In genomic region chr11:100721254-100721653, GRCm38 (mm10) we compare ENCODE assay signal across 12 mouse cellular contexts. TPM values are rescaled to one million over a fixed set of nuclear protein-coding genes. Genes with fewer than 3 reads are reported as not detected.
A peak's percentile ranks its signal among the peaks of the same experiment; 100 is the strongest.
DNase-seq lines count a peak whose midpoint lies in the region; ATAC-seq and TF ChIP-seq lines count a peak whose summit lies in the region.
"Had no signal": no experiment of that assay in that cellular context is flagged by ENCODE, and none has a peak within 500 bp of the region (broad histone marks: within the 10 kb centered on the region; RNA-seq: fewer than 3 reads in every experiment).

No protein-coding gene starts in this region.

- peaks cover 52% of the 10 kb centered on the region for H3K79me2 ChIP-seq in MEL (ENCODE audit: control insufficient read depth, insufficient read depth, low read length, poor library complexity)

- peaks cover 28% of the 10 kb centered on the region for H3K36me3 ChIP-seq in kidney, embryonic 16.5 days (ENCODE audit: insufficient read depth, low read length)
- peaks cover 19 to 55% of the 10 kb centered on the region in 2 experiments for H3K36me3 ChIP-seq in MEL (ENCODE audit: control insufficient read depth in 1 of 2, insufficient read depth in 2 of 2, low read length in 2 of 2)
- peaks cover 33% of the 10 kb centered on the region for H3K36me3 ChIP-seq in liver, embryonic 16.5 days (ENCODE audit: control insufficient read depth, insufficient read depth)

- peak overlapping the region; percentile 69 for H3K27ac ChIP-seq in kidney, embryonic 16.5 days (ENCODE audit: low read length)
- H3K27ac ChIP-seq in MEL (ENCODE audit: control insufficient read depth, low read depth, low read length) = peak overlapping the region; percentile 87
- H3K27ac ChIP-seq in liver, embryonic 16.5 days (ENCODE audit: low read length) = peak overlapping the region; percentile 56

- no peak overlapping the region for H3K4me2 ChIP-seq in kidney, embryonic 16.5 days (replicated peaks; ENCODE audit: low read depth, low read length)
- no peak overlapping the region for H3K4me2 ChIP-seq in liver, embryonic 16.5 days (ENCODE audit: low read depth, low read length)

- H3K4me3 ChIP-seq in kidney, embryonic 16.5 days (ENCODE audit: low read length) = no peak overlapping the region
- H3K4me3 ChIP-seq in MEL (ENCODE audit: control insufficient read depth in 1 of 2, insufficient read depth in 1 of 2, low read depth in 2 of 2, low read length in 2 of 2) = peak overlapping the region in 1 of 2 experiments; percentile 6; a peak in 1 of 4 replicates
- no peak overlapping the region for H3K4me3 ChIP-seq in liver, embryonic 16.5 days (ENCODE audit: low read depth, low read length)

- DNase-seq in kidney, adult 8-10 months = no peak
- DNase-seq in MEL (ENCODE audit: low read depth, low spot score) = no peak
- DNase-seq in right cerebral cortex, postnatal 10 days (ENCODE audit: low spot score in 2 of 2) = no peak
- no peak for DNase-seq in urinary bladder, adult 2 months (ENCODE audit: low spot score)
- DNase-seq in cerebellum, postnatal 36 days = no peak
- DNase-seq: cerebellum, postnatal 10 days; gastrocnemius, postnatal 10 days; right cerebral cortex, postnatal 25 days had no signal

- no peak overlapping the region for H3K9ac ChIP-seq in kidney, embryonic 16.5 days (replicated peaks; ENCODE audit: low read length)
- H3K9ac ChIP-seq in MEL (ENCODE audit: control insufficient read depth, low read depth, low read length, poor library complexity, severe bottlenecking) = peak overlapping the region; percentile 16
- no peak overlapping the region for H3K9ac ChIP-seq in liver, embryonic 16.5 days (ENCODE audit: low read depth, low read length)

- ATAC-seq in kidney, embryonic 16.5 days (ENCODE audit: low FRiP score, low TSS enrichment) = no peak
- ATAC-seq in granulocyte monocyte progenitor cell, adult 5-6 weeks (replicated peaks; ENCODE audit: poor library complexity, severe bottlenecking) = peak; percentile 38
- ATAC-seq in liver, embryonic 16.5 days (ENCODE audit: low read depth) = no peak
- ATAC-seq: Patski had no signal

- TF ChIP-seq EP300 in MEL (IDR thresholded peaks at IDR 0.05; ENCODE audit: low read depth in 1 of 2, low read length in 2 of 2) = peak; percentile 54 to 74

- WGBS in kidney, embryonic 16.5 days = 64% methylated on average over 4 of the region's 4 CpGs
- 17% methylated on average over 4 of the region's 4 CpGs for WGBS in liver, embryonic 16.5 days (ENCODE audit: insufficient replicate concordance)

- H3K9me3 ChIP-seq in kidney, embryonic 16.5 days (ENCODE audit: low read length) = no peaks in the 10 kb centered on the region
- no peaks in the 10 kb centered on the region for H3K9me3 ChIP-seq in MEL (replicated peaks; ENCODE audit: insufficient read depth, low read length)
- no peaks in the 10 kb centered on the region for H3K9me3 ChIP-seq in liver, embryonic 16.5 days (replicated peaks; ENCODE audit: control insufficient read depth, low read length)

- no peak for TF ChIP-seq POLR2A in MEL (IDR thresholded peaks at IDR 0.05; ENCODE audit: control insufficient read depth in 1 of 2, insufficient read depth in 1 of 2, low read depth in 1 of 2, low read length in 2 of 2, poor library complexity in 1 of 2)

- no peak for TF ChIP-seq RAD21 in MEL (IDR thresholded peaks at IDR 0.05; ENCODE audit: low read depth, low read length)

- H3K4me1 ChIP-seq in kidney, embryonic 16.5 days (ENCODE audit: insufficient read depth, low read length) = peaks cover 35% of the 10 kb centered on the region
- H3K4me1 ChIP-seq in MEL (ENCODE audit: control insufficient read depth in 1 of 2, insufficient read depth in 2 of 2, low read length in 2 of 2) = peaks cover 36 to 51% of the 10 kb centered on the region in 2 experiments
- peaks cover 39% of the 10 kb centered on the region for H3K4me1 ChIP-seq in liver, embryonic 16.5 days (ENCODE audit: control insufficient read depth, low read depth, low read length)

- H3K27me3 ChIP-seq in kidney, embryonic 16.5 days (ENCODE audit: insufficient read depth, low read length) = no peaks in the 10 kb centered on the region
- H3K27me3 ChIP-seq in MEL (ENCODE audit: control insufficient read depth in 1 of 2, insufficient read depth in 2 of 2, low read length in 2 of 2) = no peaks in the 10 kb centered on the region
- no peaks in the 10 kb centered on the region for H3K27me3 ChIP-seq in liver, embryonic 16.5 days (ENCODE audit: control insufficient read depth, insufficient read depth, low read depth, low read length)
- H3K27me3 ChIP-seq: Patski had no signal

- no peak for TF ChIP-seq CTCF in MEL (IDR thresholded peaks at IDR 0.05 in 2 of 3, conservative IDR thresholded peaks at IDR 0.05 in 1 of 3; ENCODE audit: control insufficient read depth in 1 of 3, insufficient read depth in 1 of 3, low read depth in 2 of 3, low read length in 3 of 3, poor library complexity in 1 of 3, severe bottlenecking in 1 of 3)

TF ChIP-seq in MEL, 35 proteins besides CTCF, POLR2A, EP300 and RAD21 (continues in another document):
- TF ChIP-seq MYB (IDR thresholded peaks at IDR 0.05; ENCODE audit: low read depth, low read length) (peak; percentile 34; the same call in 1 of the 2 replicates), MAX (IDR thresholded peaks at IDR 0.05; ENCODE audit: low read length) (no peak), E2F4 (IDR thresholded peaks at IDR 0.05; ENCODE audit: borderline replicate concordance, low read depth, low read length) (no peak), TBP (IDR thresholded peaks at IDR 0.05; ENCODE audit: low read depth, low read length) (0 out of 2 replicates have a peak, but pooled peaks have one; percentile 16), MYC (IDR thresholded peaks at IDR 0.05; ENCODE audit: low read depth, low read length) (0 out of 2 replicates have a peak, but pooled peaks have one; percentile 36), GABPA (IDR thresholded peaks at IDR 0.05; ENCODE audit: low read depth, low read length) (no peak), ELF1 (IDR thresholded peaks at IDR 0.05; ENCODE audit: low read depth, low read length) (no peak), POLR2AphosphoS5 (IDR thresholded peaks at IDR 0.05; ENCODE audit: borderline replicate concordance, low read depth, low read length) (no peak), ZNF384 (IDR thresholded peaks at IDR 0.05; ENCODE audit: low read depth, low read length) (no peak)

RNA-seq across cellular contexts. Expression of gene Hspb9, which starts 7.6 kb away (rescaled TPM):
- 0.33 TPM in 1 of 2 replicates, not detected in the other for polyA plus RNA-seq in kidney, embryonic 16.5 days (2015; fragmentation: Nextera tagmentation; extraction: Ambion mirVana)
- total RNA-seq in MEL (2012; rRNA removed) = 0.49 and 0.73 TPM in 2 replicates
- polyA plus RNA-seq in MEL (2012; ENCODE audit: insufficient read depth in 1 of 2, insufficient read length in 2 of 2, low read depth in 1 of 2, low replicate concordance in 2 of 2, missing spikeins in 1 of 2) = 1 to 10 TPM in 1 of 2 experiments, not detected in 1; 2.1 TPM
- total RNA-seq in granulocyte monocyte progenitor cell, adult 5-6 weeks (2014; fragmentation: Nextera tagmentation) = not detected in 2 replicates
- not detected in 2 replicates for total RNA-seq in granulocyte monocyte progenitor cell, adult 5-6 weeks (2017)
- 0.24 TPM in 1 of 2 replicates, not detected in the other for polyA plus RNA-seq in liver, embryonic 16.5 days (2015; fragmentation: Nextera tagmentation; extraction: Ambion mirVana)
- 0.11 and 0.37 TPM in 2 replicates for polyA plus RNA-seq in urinary bladder, adult 2 months (2012; rRNA removed)
- total RNA-seq: gastrocnemius, postnatal 10 days had no signal

RNA-seq across cellular contexts. Expression of gene Kat2a, which starts 9.0 kb away (rescaled TPM):
- 62.4 and 63.7 TPM in 2 replicates for polyA plus RNA-seq in kidney, embryonic 16.5 days (2015; fragmentation: Nextera tagmentation; extraction: Ambion mirVana)
- total RNA-seq in MEL (2012; rRNA removed) = 57.9 and 59.6 TPM in 2 replicates
- 100 to 1,000 TPM in 1 of 2 experiments, 10 to 100 TPM in 1; 63.7 to 143 TPM for polyA plus RNA-seq in MEL (2012; ENCODE audit: insufficient read depth in 1 of 2, insufficient read length in 2 of 2, low read depth in 1 of 2, low replicate concordance in 2 of 2, missing spikeins in 1 of 2)
- total RNA-seq in granulocyte monocyte progenitor cell, adult 5-6 weeks (2014; fragmentation: Nextera tagmentation) = 50.0 and 54.4 TPM in 2 replicates
- total RNA-seq in granulocyte monocyte progenitor cell, adult 5-6 weeks (2017) = 26.0 and 34.5 TPM in 2 replicates
- 9.9 and 12.0 TPM in 2 replicates for polyA plus RNA-seq in liver, embryonic 16.5 days (2015; fragmentation: Nextera tagmentation; extraction: Ambion mirVana)
- 28.4 and 30.5 TPM in 2 replicates for polyA plus RNA-seq in urinary bladder, adult 2 months (2012; rRNA removed)

RNA-seq across cellular contexts. Expression of gene Rab5c, which starts 16.8 kb away (rescaled TPM):
- polyA plus RNA-seq in kidney, embryonic 16.5 days (2015; fragmentation: Nextera tagmentation; extraction: Ambion mirVana) = 41.9 and 47.1 TPM in 2 replicates
- total RNA-seq in MEL (2012; rRNA removed) = 233 and 263 TPM in 2 replicates
- polyA plus RNA-seq in MEL (2012; ENCODE audit: insufficient read depth in 1 of 2, insufficient read length in 2 of 2, low read depth in 1 of 2, low replicate concordance in 2 of 2, missing spikeins in 1 of 2) = 100 to 1,000 TPM in 1 of 2 experiments, not detected in 1; 249 TPM
- total RNA-seq in granulocyte monocyte progenitor cell, adult 5-6 weeks (2014; fragmentation: Nextera tagmentation) = 116 and 132 TPM in 2 replicates
- total RNA-seq in granulocyte monocyte progenitor cell, adult 5-6 weeks (2017) = 103 and 113 TPM in 2 replicates
- polyA plus RNA-seq in liver, embryonic 16.5 days (2015; fragmentation: Nextera tagmentation; extraction: Ambion mirVana) = 21.9 and 22.6 TPM in 2 replicates
- 148 and 160 TPM in 2 replicates for polyA plus RNA-seq in urinary bladder, adult 2 months (2012; rRNA removed)

RNA-seq across cellular contexts. Expression of gene Dhx58, which starts 17.2 kb away (rescaled TPM):
- polyA plus RNA-seq in kidney, embryonic 16.5 days (2015; fragmentation: Nextera tagmentation; extraction: Ambion mirVana) = 2.6 and 3.2 TPM in 2 replicates
- 2.9 and 3.6 TPM in 2 replicates for total RNA-seq in MEL (2012; rRNA removed)
- 1 to 10 TPM in 1 of 2 experiments, not detected in 1; 3.9 TPM for polyA plus RNA-seq in MEL (2012; ENCODE audit: insufficient read depth in 1 of 2, insufficient read length in 2 of 2, low read depth in 1 of 2, low replicate concordance in 2 of 2, missing spikeins in 1 of 2)
- total RNA-seq in granulocyte monocyte progenitor cell, adult 5-6 weeks (2014; fragmentation: Nextera tagmentation) = 4.7 and 13.9 TPM in 2 replicates
- total RNA-seq in granulocyte monocyte progenitor cell, adult 5-6 weeks (2017) = 8.2 and 17.3 TPM in 2 replicates
- polyA plus RNA-seq in liver, embryonic 16.5 days (2015; fragmentation: Nextera tagmentation; extraction: Ambion mirVana) = 1.9 and 2.2 TPM in 2 replicates
- polyA plus RNA-seq in urinary bladder, adult 2 months (2012; rRNA removed) = 5.6 and 6.5 TPM in 2 replicates

RNA-seq across cellular contexts. Expression of gene Zfp385c, which starts 29.0 kb away (rescaled TPM):
- 0.32 and 0.69 TPM in 2 replicates for polyA plus RNA-seq in kidney, embryonic 16.5 days (2015; fragmentation: Nextera tagmentation; extraction: Ambion mirVana)
- total RNA-seq in MEL (2012; rRNA removed) = 0.12 TPM in 1 of 2 replicates, not detected in the other
- polyA plus RNA-seq in MEL (2012; ENCODE audit: insufficient read depth in 1 of 2, insufficient read length in 2 of 2, low read depth in 1 of 2, low replicate concordance in 2 of 2, missing spikeins in 1 of 2) = under 1 TPM in 1 of 2 experiments, not detected in 1; 0.15 TPM
- not detected in 2 replicates for total RNA-seq in granulocyte monocyte progenitor cell, adult 5-6 weeks (2014; fragmentation: Nextera tagmentation)
- 0.26 TPM in 1 of 2 replicates, not detected in the other for total RNA-seq in granulocyte monocyte progenitor cell, adult 5-6 weeks (2017)
- 0.05 TPM in 1 of 2 replicates, not detected in the other for polyA plus RNA-seq in liver, embryonic 16.5 days (2015; fragmentation: Nextera tagmentation; extraction: Ambion mirVana)
- 0.54 and 0.65 TPM in 2 replicates for polyA plus RNA-seq in urinary bladder, adult 2 months (2012; rRNA removed)
- polyA plus RNA-seq: Patski had no signal
